Mouse (Mus musculus) forelimb bud, embryonic 11.5 days (tissue): ENCODE data around the gene Aoc1.

Experiments used
- DNase-seq: peaks from one replicate; pipeline ENCODE4 v3.0.0-alpha.2; 2012; ENCODE audit warnings: low read depth, low spot score

The Aoc1 gene

GRCm38 (mm10) chr6:48906371-48906770 is 33.7 kb downstream of the Aoc1 start:
- no peak for DNase-seq

DNA sequence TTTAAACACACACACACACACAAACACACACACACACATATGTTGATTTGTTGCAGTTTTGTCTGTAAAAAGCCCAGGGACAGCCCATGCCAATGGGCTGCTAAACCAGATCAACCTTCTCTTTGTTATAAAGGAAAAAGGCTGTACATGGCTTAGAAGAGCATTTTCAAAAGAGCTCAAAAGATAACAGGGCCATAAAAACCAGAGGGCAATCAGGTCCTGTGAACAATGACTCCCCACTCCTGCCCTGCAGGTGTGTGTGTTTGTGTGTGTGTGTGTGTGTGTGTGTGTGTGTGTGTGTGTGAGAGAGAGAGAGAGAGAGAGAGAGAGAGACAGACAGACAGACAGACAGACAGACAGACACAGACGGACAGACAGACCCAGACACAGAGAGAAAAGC is 36.5 kb downstream of the Aoc1 start:
- DNase-seq = no peak

- peak; percentile 29 for DNase-seq
These were observed 39.3 kb downstream of the Aoc1 start for GRCm38 (mm10) chr6:48912033-48912432.

GRCm38 (mm10) chr6:48913587-48913986 is 40.9 kb downstream of the Aoc1 start:
- DNase-seq = no peak

- DNase-seq = no peak
These were observed 56.9 kb downstream of the Aoc1 start, which contains the start of gene 1600015I10Rik for GRCm38 (mm10) chr6:48929595-48929994. Gene 1600015I10Rik (plus strand): TSS chr6:48929895.

DNA sequence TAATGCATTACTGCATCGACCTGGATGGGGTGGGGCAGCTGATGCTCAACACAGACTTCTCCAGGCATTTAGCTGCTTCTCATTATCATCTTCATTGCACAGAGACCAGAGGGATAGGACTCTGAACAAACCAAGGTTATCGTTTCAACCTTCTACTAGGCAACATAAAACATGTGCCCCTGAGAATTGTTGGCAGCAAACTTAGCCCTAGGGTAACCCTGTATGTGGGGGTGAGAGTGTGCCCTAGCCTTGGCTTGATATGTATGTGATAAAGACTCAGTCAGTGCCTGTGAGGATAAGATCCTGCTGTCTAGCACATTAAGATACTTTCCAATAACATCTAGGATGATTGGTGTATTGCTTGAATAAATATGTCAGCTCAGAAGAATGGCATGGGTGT is 76.9 kb downstream of the Aoc1 start:
- DNase-seq = no peak

GRCm38 (mm10) chr6:48950676-48951075 is 78.0 kb downstream of the Aoc1 start:
- no peak for DNase-seq

- no peak for DNase-seq
These were observed 78.9 kb downstream of the Aoc1 start for GRCm38 (mm10) chr6:48951630-48952029.

DNA sequence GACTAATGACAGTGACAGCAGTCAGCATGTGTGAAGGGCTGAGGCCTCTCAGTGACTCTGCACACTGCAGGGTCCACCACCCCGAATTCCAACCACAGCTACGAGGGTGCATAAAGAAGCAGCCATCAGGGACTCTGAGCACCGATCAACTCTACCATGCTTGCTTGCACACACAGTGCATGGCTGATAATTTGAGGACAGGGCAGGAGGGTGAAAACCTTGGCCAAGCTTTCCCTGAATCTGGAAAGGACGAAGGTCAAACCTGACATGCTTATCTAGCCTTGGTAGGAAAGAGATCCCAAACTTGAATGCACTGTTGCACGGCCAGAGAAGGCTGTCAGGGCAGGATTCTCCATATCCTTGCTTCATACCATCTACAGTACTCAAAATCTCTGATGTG is 80.5 kb downstream of the Aoc1 start:
- DNase-seq = no peak

DNA sequence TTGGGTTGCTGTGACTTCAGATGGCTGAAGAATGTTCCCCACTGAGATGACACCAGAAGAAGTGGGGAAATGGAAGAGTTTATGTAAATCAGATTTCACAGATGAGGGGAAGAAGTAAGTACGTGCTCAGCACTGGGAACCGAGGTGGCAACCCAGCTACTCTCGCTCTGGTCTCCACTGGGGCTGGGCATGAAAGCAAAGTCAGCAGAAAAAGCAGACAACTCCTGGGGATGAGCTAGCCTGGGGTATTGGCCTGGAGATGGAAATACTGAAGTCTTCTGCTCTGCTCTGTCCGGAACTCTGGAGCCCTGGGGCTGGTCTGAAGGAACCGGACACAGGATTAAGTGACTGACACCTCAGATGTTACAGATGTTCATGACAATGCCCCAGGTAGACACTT is 81.5 kb downstream of the Aoc1 start:
- DNase-seq = no peak

DNA sequence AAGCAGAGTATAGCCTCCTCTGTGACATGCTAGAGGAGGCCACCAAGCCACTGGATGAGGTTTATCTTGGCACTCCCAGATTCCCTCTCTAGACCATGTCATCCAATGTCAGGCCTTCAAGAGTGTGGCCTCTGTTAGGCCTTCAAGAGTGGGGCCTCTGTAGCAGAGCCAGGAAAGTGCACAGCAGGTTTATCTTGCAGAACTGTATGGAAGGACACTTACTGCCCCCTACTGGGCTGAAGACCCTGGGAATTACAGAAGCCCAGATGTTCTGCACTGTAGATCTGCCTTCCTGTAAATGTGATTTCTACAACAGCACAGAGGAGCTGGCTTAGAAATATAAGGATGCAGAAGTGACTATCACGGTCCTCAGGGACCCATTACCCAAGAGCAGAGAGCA is 82.2 kb downstream of the Aoc1 start:
- peak; percentile 35 for DNase-seq

GRCm38 (mm10) chr6:48956785-48957184 is 84.1 kb downstream of the Aoc1 start:
- no peak for DNase-seq

GRCm38 (mm10) chr6:48958053-48958452 is 85.4 kb downstream of the Aoc1 start:
- DNase-seq = peak; percentile 2
